Mouse (Mus musculus): ENCODE results near the gene Rassf4.

Gene Rassf4

DNA sequence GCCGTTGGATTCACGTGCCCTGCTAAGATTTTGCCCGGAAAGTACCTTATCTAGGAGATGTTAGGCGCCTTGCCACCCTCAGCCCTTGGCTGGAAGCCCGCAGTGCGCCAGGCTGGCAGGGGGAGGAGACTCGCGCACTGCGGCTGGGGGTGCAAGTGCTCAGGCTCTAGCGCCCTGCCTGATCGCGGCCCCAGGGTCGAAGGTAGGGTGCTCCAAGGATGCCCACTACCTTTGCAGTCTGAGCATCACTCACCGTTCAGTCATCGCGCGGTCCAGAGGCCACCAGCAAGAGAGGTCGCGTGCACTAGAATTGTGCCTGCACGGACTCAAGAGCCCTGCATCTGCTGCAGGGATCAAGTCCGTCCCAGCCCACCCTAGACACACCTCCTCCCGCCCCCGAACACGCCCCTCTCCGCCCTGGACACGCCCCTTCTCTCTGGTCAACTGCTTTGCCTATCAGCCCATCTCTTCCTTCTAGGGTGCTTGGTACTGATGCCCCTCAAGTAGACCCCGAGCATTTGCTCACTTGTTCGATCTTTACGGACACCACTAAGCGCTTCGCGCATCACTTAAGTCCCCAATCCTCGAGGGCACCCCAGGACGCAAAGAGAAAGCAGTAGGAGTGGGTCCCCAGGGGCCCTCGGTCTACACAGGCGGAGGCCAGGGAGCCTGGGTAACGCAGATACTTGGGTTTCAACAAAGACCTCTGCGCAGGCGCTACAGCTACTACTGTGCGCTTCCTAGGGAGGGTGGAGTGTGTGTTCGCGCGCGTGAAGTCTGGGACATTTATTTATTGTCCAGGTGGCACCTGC lies at the start of gene Rassf4:
Gene Rassf4, minus strand, starts transcription at position 482 of the 812 bp plus-strand sequence.
- peak; percentile 80 for DNase-seq

DNA sequence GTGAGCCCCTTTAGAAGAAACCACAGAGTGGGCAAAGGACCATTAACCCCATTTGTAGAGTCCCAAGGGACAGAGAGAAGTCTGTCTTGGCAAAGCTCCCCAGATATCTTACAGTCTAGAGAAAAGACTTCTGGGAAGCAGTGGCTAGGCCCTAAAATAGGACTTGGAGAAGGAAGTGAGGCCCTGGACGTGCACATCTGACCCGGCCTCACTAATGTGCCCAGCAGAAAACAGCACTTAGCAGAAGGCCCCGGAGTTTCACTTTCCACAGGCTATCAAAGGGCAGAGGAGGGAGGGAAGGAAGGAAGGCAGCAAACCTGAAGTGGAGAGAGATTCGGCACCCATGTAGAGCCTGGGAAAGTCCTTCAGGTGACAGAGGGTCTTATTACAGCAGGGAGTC lies 45.2 kb upstream of the Rassf4 start:
- DNase-seq, result no peak

DNA sequence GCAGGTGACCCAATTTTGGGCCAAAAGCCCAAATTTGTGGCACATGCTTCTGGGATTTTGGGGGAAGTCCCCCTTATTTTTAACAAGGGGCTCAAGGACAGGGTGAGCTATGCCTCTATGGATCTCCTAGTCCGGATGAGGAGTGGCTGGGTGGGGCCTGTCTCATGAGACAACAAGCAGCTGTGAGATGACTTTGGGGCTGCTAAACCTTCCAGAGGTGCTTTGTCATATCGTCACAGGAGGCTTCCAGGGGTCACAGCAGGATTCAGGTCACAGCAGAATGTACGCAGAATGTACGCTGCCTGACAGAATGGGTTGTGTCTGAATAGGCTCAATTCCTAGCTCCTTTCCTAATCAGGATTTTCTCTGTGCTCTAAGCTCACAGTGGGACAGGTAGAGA lies 44.6 kb upstream of the Rassf4 start:
- DNase-seq, result no peak

DNA sequence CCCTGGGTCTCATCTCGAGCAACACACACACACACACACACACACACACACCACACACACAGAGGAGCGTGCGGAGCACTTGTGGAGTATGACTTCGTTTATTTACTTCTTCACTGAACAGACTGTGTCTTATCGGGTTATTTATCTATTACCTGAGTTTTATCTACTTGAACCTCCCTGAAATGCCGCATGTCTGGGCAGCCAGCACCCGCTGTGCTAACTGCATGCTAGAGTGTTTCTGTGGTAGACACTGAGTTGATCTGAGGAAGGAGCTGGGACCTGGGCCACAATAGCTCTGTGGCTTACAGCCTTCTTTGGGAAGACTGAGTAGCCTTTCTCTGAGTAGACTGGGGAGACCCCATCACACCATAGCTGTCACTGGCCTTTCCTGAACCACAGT lies 44.1 kb upstream of the Rassf4 start:
- DNase-seq, result no peak

DNA sequence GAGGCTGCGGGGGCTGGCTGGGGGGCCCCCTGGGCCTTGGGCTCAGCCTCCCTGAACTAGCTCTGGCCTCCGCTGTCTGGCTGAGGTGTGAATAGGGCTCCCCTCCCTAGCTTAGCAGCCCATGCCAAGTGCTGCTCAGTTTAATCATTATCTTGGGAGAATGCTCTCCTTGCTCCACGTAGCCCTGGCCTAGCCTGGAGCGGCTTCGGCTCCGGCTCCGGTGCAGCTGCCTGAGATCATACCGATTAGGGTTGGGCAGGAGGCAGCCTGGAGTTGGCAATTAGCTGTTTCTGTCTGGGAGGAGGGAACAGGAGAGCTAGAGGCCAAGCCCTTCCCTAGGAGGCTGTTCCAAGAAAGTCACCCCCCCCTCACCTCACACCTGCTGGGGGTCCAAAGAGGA lies 42.9 kb upstream of the Rassf4 start, which contains the start of gene Tmem72:
Gene Tmem72, minus strand, starts transcription at position 248 of the 400 bp plus-strand sequence.
- no peak for DNase-seq

DNA sequence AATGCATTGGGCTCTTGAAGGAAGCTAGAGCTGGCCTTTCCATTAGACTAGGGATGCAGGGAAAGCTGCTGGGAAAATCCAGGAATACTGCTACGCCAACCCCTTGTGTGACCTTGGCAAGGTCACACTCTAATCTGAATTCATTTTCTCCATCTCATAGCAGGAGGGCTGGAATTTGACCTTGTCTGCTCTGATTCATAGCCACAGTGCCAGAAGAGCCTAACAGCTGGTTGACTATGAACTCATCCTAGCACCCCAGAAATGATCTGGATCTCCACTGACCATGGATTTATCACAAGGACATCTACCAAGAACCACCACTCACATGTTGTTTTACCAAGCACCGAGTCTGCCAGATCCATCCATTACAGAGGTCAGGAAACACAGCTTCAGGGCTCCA lies 41.4 kb upstream of the Rassf4 start:
- no peak for DNase-seq

DNA sequence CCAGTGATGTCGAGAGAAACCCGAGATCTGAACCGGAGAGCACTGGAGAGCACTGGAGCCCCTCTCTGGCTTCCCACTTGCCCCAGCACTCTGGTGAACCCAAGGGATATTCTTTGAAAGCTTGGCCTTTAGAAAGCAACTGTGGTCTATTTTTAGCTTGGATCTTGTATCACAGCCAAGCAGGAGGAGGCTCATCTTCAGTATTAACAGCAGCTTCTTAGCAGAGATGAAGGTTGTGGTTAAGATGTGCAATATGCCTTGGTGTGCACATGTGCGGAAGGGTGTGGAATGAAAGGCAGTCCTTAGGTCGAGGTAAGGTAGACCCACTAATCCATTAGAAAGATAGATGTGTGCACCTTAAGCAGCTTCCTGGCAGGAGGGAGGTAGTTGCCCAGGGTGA lies 40.8 kb upstream of the Rassf4 start:
- DNase-seq, result no peak

DNA sequence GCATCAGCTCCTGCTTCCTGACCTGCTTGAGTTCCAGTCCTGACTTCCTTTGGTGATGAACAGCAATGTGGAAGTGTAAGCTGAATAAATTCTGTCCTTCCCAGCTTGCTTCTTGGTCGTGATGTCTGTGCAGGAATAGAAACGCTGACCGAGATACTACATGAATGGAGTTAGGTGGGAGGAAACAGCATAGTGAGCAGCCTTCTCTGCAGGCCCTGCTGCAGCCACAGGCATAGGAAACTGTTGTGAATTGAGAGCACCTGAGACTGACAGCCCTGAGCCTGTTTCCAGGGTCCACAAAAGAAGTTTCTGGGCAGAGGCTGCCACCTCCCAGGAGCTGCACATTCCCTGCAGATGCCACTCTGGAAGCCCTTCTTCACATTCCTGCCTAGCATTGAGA lies 40.2 kb upstream of the Rassf4 start:
- no peak for DNase-seq

DNA sequence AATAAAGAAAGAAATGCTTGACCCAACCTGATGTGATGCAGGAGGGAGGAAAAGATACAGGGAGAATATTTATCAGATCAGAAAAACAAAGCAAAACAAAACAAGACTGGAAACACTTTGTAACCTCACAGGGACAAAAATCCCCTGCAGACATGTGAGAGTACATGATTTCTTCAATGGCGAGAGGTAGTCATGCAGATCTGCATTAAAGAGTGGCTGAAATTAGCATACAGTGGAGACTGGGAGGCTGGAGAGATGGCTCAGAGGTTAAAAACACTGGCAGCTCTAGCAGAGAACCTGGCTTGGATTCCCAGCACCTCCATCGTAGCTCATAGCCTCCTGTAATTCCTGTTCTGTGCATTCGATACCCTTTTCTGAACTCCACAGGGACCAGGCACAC lies 38.8 kb upstream of the Rassf4 start:
- DNase-seq, result no peak

DNA sequence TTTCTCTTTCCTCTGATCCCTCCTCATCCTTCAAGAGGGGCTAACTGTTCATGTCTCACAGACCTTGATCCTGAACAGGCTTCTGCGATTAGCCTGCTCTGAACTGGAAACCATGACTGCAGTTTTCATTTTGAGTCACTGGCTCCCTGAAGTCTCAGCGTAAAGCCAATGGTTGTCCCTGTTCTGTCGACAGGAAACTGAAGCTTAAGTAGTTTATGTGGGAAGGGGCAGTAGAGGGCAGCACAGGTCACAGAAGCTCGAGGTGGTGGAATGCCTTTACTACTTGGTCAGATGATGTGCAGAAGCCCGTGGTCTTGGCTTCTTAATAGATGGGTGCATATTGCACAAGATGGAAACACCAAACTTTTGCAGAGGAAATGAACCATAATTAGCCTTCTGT lies 38.3 kb upstream of the Rassf4 start:
- DNase-seq, result no peak

DNA sequence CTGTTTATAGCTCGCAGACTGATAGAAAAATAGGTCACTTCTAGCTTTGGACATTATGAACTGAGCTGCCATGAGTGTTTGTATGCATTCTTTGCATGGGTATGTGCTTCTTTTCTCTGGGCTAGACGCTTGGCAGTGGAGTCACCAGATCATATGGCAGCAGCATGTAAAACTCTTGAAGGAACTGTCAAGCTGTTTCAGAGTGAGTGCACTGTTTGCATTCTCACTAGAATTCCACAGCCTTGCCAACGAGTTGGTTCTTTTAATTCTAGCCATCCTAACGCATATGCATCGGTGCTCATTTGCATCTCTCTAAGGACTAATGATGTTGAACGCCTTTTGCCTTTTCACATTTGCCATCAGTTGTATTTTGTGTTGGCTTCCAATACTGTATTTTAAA lies 30.6 kb upstream of the Rassf4 start:
- no peak for DNase-seq

DNA sequence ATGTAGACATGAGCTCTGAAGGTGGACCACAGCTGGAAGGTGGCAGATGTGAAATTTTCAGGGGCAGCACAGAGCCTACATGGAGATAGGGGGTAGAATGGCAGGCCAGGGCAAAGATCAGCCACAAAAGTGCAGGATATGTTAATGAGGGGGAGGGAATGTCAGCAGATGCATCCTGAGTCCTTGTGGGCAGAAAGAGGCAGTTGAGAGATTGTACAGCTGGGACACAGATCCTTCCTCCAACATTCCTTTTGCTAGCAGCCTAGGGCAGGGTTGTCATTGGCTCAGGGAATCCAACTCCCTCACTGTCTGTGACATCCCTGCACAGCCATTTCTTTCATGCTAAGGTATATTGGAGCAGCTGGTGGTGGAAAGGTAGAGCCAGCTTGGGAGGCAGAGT lies 27.1 kb upstream of the Rassf4 start:
- no peak for DNase-seq

DNA sequence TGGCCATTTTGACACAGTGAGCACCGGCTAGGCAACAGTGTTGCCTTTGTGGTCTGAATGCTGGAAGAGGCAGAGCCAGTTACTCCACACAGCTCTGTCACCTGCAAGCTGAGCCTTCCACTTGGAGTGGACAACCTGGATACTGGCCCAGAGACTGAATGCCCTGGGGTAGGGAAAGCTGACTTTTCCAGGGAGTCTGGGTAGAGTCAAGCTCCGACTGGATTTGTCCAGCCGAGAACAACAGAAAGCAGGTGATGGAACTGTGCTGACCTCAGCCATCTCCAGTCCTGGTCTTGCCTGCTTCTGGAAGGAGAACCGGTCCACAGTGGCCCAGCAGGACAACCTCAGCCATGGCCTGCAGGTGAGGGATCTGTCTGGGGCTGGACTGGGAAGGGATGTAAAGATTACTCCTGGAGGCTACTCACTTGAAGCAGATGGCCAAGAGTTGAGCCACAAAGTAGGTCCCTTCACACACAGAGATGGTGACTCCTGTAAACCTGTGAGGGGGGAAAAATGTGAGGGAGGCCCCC lies 24.2 kb upstream of the Rassf4 start:
- no peak for DNase-seq

DNA sequence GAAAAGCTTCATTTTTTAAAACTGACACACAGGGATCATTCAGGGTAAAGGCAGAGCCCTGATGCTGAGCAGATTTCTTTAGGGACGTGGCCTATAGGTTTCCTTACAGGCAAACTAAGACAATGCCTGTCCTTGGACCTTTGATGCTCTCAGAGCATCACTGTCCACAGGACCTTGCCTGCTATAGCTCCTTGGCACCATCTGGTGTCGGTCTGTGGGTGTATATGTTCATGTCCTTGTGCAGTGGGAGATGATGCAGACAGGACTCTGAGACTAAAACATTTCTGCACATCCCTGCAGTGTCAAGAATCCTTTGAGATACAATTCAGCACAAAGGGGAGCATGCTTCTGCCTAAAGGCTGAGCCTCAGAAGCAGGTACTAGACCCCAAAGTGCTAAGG lies 23.7 kb upstream of the Rassf4 start:
- DNase-seq, result no peak

DNA sequence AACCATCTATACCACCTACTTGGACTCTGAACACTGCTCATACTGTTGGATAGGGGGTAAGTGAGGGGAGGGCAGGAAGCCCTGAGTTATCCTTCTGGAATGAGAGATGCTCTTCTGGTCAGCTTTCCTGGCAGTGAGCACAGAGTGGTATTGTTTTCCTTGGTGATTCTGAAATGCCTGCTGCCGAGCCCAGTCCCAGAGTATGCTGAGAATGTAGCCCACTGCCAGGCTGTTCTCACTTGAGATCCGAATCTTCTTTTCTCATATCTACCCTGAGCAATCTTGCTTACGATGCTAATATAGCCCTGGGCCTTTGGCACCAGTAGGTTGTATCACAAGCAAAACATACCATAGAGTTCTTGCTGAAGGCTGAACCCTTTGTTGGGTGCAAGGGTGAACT lies 20.6 kb upstream of the Rassf4 start:
- DNase-seq, result no peak

DNA sequence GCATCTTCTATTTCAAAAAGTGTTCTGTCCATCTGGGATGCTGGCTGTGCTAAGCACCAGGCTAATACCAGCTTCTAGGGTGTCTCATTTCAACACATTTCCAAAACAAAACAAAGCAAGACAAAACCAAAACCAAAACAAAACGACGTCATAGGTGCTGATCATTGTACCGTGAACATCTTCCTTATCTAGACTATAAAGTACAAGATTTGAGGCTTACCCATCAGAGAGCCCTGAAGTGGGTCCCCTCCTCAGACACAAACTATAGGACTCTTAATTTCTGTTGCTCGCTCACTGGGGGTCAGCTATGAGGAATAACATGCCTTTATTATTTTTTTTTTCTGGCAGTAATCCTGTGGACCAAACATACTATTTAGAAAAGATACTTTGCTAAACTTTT lies 19.9 kb upstream of the Rassf4 start:
- no peak for DNase-seq

DNA sequence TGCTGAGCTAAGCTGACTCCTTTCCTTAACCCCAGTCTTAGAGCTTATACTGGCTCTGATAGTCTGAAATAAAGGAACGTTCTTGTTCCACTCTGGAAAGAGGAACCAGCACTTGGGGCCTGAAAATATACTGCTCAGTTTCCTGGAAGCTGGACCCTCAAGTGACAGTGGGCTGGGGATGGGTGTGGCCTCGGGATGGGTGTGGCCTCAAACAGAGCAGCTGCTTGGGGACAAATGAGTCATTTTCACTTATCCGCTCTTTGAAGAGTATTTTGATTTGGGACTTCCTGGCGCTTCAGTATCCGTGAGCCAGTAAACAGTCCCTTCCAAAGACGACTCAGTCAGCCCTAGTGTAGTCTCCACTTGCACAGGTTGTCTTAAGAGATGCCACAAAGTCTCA lies 8.6 kb upstream of the Rassf4 start:
- DNase-seq, result peak; percentile 28

DNA sequence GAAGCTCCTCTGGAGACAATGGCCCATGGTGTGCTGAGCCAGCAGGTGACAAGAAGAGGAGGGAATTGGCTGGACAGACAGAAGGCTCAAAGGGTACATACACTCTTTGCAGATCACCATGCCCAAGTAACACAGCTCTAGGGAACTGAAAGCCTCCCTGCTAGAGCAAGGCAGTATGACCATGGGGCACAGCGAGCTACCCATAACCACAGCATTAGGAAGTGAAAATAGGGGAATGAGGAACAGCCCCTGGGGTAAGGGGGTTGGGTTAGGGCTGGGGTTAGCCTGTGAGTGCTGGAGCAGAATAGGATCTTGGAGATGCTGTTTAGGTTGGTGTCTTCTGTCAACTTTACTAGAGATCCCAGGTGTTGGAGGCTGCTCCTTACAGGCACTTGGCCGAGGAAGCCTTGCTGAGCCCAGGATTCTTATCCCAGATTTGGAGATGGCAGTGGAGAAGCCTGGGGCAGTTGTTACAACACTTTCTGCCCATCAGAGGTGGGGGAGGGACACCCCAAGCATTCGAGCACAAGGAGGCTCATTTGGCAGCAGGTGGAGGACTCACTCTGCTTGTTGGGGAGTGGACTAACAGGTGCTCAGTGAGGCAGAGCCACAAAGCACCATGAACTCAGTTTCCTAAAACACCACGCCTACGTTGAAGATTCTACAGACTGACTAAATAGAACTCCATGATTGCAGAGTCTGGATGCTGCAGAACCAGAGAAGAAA lies 6.0 kb upstream of the Rassf4 start:
- DNase-seq, result no peak

DNA sequence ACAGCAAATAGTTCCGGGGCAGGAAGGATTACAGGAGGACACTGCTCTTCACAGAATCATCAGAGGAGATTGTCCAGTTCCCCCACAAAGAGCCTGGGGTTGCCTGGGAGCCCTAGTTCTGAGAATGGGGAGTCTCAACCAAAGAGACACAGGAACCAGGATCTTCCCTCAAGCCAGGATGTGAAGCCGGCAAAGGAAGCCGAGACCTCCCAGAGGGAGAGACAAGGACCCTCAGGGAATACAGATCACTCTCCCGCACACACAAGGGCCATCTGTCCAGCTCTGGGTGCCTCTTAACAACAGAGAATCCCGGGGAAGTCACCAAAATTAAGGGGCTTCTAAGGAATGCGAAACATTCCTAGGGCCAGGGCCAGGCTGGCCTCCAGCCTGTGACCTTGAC lies 3.6 kb upstream of the Rassf4 start:
- DNase-seq, result no peak

DNA sequence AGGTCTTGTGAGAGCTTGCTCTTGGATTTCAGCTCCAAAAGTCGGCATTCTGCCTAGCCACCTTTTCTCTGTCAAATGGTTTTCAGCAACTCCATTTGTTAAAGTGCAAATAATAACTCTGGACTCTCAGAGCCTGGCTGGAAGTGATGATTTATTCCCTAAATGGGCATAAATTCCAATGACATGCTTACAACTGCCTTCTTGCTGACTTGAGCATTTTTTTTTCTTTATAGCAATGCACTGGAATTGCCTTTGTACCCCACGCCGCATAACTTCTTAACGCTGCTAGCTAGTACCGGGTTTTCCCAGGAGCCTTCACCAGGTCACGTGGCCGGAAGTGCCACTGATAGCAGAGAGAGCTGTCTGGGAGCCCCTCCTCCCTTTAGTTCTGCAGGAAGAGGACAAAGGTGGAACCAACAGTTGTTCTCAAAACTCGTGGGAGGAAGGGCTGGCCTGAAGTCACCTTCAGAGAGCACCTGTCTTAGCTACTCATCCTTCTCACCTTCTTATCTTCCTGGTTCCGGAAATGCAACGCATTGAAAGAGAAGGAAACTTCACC lies 2.7 kb upstream of the Rassf4 start:
- DNase-seq, result no peak

DNA sequence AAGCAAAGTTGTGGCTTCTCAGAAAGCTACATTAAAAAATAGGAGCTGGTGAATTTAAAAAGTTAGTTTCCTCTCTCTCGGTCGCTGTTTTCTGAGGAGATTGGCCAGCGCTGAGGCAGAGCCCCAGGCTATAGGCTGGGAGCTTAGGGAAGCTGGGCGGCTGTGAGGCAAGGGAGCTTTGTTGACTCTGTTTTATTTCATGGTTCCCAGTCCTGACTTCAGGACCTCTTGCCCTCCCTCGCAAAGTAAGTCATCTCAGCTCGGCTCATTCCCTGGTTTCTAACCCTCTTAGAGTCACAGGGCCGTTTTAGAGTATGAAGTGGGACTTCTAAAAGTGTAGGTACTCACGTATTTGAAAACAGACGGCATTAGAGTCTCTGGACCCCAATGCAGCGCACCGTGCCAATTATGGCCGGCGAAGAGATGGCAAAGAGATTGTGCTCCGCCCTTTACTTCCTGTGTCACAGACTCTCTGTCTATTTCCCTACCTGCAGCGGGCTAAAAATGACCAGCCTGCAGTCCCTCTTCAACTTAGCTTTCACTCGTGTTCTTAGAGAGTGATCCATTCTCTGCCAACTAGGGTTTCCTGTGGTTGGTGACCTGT lies 633 bp upstream of the Rassf4 start:
- no peak for DNase-seq

DNA sequence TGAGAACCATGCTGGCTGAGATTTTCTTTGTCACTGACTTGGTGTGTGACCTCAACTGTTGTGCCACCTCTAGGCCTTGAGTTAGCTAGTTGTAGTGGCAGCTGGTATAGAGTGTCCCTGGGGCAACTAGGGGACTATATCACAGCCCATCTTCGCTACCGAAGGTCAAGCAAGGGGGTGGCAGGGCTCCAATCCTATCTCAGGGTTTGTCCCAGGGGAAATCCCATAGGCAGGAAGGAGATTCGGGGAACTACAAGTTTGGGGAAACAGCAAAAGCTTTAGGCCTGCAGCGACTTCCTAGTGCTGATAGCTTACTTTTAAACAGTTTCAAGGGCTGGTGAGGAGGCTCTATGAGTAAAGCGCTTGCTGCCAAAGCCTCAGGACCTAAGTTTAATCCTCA lies 1.4 kb downstream of the Rassf4 start:
- no peak for DNase-seq

DNA sequence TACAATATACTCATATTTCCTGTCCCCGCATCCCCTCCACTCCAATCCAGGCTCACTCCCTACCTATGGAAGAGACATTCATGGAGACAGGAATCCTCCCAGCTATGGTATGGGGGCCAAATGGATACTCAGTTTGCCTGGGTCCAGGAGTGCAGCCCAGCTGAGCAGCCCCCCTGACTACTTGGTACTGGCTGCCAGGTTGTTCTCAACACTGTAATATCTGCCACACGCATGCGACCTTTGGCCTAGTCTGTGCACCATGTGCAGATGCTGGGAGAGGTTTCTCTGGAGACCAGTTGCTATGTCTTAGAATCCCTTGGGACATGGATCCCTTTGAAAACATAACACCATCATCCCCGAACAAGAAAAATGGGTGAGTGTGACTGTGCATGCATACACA lies 2.0 kb downstream of the Rassf4 start:
- DNase-seq, result no peak

DNA sequence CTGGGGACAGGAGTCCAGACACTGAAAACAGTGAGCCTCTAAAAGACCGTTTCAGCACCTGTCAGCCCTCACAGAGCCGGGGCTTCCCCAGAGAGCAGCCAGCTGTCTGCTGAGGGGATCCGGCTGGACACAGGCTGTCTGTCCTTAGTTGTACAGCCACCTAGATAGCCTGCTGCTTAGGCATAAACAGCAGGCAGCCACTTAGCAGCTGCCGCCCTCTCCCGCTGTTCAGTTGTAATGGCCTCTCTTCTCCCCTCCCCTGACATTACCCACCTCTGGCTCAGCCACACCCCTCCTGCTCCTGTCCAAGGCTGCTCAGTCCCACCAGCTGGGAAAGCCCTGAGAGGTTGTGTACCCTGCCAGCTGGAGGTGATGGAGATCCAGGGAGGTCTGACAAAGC lies 2.7 kb downstream of the Rassf4 start:
- DNase-seq, result no peak
